Mouse (Mus musculus) cerebellum, adult 8-10 months (tissue): ENCODE measurements at regions not wholly inside any gene's neighbourhood (a gene's known extent, or its start where the extent isn't known, plus 50 kb on each side); places are given as distances from the start of the nearest gene placed in this dataset.

Experiments used
- DNase-seq: peaks from one replicate; pipeline ENCODE4 v3.0.0; 2022

GRCm38 (mm10) chr14:105841888-105842287 lies 54.7 kb downstream of the Spry2 start:
- DNase-seq: no peak

DNA sequence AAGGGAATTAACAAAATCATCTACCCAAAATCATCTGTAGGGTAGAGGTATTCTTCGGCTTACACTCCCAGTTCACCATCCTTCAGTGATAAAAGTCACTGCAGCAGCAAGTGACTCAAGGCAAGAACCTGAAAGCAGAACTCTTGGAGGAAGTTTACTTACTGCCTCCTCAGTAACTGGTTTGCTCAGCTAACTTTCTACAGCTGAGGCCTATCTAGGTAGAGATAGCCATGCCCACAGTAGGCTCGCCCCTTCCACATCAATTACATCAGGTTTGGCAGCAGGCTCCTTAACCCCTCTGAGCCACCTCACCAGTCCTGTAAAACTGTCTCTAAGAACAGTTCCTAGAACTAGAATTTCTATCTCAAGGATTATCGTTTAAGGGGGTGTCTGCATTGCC lies 59.1 kb downstream of the Spry2 start:
- no peak for DNase-seq

DNA sequence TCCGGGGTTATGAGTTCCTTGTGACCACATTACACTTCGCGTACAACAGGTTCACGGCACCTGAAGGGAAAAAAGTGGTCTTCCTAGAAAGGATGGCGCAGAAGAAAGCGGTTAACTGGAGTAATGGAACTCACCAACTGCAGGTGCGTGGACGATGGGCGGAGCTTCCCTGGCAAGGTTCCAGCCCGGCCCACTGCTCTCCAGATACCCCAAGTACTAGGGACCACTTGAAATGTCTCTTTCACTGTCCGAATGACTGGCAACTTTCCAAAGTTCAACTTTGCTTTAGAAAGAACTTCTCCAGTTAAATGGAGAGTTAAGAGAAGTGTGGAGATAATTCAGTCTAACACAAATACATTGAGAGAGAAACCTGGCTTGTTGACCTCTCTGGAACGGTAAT lies 65.9 kb downstream of the Spry2 start:
- no peak for DNase-seq

DNA sequence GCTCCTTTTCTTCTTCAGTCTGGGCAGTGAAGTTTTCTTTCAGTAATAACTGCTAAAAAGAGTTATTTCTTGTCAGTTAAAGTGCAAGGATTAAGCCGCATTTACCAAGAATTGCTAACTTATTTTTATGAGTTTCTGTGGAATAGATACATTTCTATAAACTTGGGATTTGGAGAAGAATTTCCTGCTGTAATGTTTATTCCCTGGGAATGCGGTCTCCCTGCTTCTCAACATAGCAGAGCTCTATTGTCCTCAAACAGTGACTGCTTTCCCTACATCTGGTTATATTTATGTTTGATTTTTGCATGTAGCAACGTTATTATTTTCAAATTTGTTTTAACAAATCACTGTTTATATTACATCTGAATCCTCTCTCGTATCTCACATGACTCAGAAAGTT lies 66.3 kb downstream of the Spry2 start:
- no peak for DNase-seq

- no peak for DNase-seq
These were observed 73.5 kb downstream of the Spry2 start for GRCm38 (mm10) chr14:105823129-105823528.

- DNase-seq: no peak
These were observed 74.0 kb downstream of the Spry2 start for GRCm38 (mm10) chr14:105822653-105823052.

DNA sequence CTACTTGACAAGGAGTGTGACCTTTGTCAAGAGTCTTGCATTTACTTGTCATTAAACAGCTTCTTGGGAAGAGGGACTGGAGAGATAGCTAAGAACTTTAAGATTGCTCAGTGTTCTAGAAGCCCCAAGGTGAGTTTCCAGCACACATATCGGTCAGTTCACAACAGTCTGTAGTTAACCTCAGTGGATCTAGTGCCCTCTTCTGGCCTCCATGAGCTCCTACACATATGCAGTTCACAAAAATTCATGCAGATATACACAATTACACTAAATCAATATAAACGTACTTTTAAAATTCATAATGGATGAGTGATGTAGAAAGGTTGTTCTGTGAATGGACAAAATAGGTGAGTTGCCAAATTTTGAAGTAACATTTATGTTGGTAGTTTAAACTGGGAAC lies 77.1 kb downstream of the Spry2 start:
- DNase-seq: no peak

DNA sequence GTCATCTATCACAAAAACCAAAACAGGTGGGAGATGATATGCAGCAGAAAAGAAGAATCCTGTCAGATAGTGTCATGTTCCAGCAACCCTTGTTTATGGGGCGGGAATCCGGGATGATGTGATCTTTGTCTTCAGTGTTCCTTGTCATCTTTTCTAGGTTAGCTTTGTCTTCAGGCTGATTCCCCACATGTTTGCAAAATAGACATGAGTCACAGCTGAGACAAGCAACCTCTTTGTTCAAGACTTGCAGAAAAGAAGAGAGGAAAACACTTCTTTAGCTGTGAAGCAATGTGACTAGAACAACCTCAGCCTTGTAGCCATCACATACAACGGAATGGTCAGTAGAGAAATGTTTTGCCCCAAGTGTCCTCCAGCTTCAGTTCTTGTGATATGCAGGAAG lies 77.8 kb downstream of the Spry2 start:
- no peak for DNase-seq

DNA sequence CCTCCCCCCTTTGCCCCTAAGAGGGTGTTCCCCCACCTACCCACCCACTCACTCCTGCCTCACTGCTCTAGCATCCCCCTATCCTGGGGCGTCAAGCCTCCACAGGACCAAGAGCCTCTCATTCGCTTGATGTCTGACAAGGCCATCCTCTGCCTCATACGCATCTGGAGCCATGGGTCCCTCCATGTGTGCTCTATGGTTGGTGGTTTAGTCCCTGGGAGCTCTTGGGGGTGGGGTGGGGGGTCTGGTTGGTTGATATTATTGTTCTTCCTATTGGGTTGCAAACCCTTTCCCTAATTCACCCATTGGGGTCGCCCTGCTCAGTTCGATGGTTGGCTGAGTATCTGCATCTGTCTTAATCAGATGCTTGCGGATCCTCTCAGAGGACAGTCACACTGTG lies 79.1 kb downstream of the Spry2 start:
- no peak for DNase-seq

GRCm38 (mm10) chr14:105815827-105816226 lies 80.8 kb downstream of the Spry2 start:
- no peak for DNase-seq

GRCm38 (mm10) chr14:105815281-105815680 lies 81.3 kb downstream of the Spry2 start:
- no peak for DNase-seq

DNA sequence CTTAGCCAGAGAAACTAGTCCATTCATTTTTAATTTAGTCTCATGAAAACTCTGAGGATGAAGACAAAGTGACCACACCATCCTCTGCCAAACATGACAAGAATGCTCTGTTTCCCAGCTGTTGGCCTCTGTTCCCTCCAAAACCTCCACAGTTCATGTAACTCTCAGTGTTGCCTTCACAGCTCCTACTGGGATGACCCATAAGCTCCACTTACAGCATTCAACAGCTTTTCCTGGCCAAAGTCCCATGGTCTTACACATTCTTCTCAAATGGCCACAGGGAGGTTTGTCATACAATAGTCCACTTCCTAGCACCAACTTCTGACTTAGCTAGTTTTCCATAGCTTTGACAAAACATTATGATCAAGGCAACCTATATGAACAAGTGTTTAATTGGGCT lies 83.0 kb downstream of the Spry2 start:
- no peak for DNase-seq

GRCm38 (mm10) chr14:105813097-105813496 lies 83.5 kb downstream of the Spry2 start:
- no peak for DNase-seq

- DNase-seq: no peak
These were observed 90.9 kb downstream of the Spry2 start for GRCm38 (mm10) chr14:105805762-105806161.

- DNase-seq: no peak
These were observed 91.3 kb downstream of the Spry2 start for GRCm38 (mm10) chr14:105805362-105805761.

- DNase-seq: no peak
These were observed 91.9 kb downstream of the Spry2 start for GRCm38 (mm10) chr14:105804761-105805160.

GRCm38 (mm10) chr14:105803281-105803680 lies 93.3 kb downstream of the Spry2 start:
- DNase-seq: no peak

GRCm38 (mm10) chr14:105802529-105803280 lies 93.9 kb downstream of the Spry2 start:
- no peak for DNase-seq

DNA sequence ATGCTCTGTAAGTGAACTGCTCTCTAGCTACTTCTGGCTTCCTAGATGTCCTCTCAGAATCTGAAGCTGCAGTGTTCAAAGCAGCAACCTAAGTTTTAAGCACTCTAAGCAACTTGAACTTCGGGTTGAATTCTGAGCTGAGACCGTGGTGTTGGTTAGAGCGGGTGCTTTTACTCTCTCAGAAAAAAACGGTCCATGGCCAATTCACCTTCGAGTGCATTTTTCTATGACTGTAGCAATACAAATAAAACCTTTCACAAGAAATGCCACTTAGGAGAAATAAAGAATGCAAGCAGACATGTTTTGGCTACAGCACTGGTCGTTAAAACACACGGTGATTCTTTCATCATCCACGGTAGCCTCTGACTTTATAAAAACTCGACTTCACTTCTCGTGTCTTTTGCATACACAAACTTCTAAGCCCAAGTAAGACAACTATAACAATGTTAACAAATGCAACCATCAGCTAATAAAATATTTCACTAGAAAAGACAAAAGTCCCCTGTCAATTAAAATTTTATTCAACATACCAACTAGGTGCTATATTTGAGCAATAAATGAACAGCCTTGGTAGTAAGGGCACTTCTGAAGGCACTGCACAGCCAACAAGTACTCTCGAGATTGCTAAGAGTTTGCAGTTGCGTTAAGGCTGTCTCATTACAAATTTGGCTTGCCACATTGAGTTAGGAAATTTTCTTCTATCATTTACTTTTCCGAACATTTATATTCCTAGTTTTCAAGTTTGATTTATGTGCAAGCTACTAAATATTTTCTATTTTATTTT lies 96.3 kb downstream of the Spry2 start:
- DNase-seq: no peak

- DNase-seq: no peak
These were observed 97.2 kb downstream of the Spry2 start for GRCm38 (mm10) chr14:105799401-105799861.

DNA sequence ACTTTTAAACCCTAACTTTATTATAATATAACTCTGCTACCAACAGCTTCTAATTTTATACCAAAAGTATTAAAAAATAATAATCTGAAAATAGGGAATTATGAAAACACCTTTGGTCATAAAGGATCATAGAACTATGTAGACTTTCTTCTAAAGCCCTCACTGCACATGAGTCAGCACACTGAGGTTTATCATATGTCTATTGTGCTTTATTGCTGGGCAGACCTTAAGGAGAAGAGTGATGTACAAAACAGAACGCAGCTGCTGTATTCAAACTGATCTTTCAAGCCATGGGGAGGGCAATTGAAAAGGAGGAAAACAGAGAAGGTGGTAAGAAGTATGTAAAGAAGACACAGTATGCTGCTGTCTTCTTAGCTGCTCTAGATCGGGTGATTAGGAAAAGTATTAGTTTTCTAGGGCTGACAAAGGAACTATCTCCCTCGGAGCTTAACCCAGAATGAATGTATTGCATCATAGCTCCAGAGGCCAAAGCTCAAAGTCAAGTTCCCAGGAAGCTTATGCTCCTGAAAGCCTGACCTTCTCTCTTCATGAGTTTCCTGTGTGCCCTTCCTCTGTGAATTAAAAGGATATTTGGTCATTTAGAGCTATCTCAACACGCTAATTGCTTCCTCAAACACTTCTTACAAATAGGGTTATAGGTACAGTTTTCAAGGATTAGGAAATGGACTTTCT lies 103.5 kb downstream of the Spry2 start:
- DNase-seq: no peak

GRCm38 (mm10) chr14:105790441-105790840 lies 106.2 kb downstream of the Spry2 start:
- peak; percentile 40 for DNase-seq

DNA sequence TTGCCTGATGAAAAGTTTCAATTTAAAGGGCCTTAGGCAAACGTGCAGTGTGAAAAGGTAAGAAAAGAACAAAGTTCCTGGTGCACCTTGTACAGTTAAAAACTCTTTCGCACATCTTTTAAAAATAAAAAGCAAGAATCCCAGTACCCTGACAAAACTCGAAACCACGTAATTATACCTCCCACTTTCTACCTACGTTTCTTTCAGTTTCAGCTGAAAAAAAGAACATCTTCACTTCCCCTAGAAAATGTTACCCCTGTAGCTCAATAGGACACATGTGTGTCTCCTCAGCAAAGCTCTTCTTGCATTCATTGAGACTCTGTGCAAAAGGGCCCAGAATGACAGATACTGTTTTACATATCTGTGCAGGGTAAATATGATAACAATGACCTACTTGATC lies 113.2 kb downstream of the Spry2 start:
- no peak for DNase-seq

- no peak for DNase-seq
These were observed 116.9 kb downstream of the Spry2 start for GRCm38 (mm10) chr14:105779760-105780159.
